Mouse (Mus musculus) mouse embryonic stem cell (cell line): ENCODE measurements around the gene Sct.

Experiments
- in situ Hi-C, 2 experiments: fragments of 300-500 bp; cut with MboI; formaldehyde crosslinking; loops; 1 replicate in 1 of 2; 3 replicates in 1 of 2; pipeline ENCODE4 v1.14.3; 2019 to 2020; ENCODE audit warnings: low sequenced_read_pairs in 2 of 2, low pct_unique_long_range_greater_than_20kb in 1 of 2, mixed read lengths in 1 of 2; ENCODE audit not compliant: unreplicated experiment in 1 of 2

Sct gene

DNA sequence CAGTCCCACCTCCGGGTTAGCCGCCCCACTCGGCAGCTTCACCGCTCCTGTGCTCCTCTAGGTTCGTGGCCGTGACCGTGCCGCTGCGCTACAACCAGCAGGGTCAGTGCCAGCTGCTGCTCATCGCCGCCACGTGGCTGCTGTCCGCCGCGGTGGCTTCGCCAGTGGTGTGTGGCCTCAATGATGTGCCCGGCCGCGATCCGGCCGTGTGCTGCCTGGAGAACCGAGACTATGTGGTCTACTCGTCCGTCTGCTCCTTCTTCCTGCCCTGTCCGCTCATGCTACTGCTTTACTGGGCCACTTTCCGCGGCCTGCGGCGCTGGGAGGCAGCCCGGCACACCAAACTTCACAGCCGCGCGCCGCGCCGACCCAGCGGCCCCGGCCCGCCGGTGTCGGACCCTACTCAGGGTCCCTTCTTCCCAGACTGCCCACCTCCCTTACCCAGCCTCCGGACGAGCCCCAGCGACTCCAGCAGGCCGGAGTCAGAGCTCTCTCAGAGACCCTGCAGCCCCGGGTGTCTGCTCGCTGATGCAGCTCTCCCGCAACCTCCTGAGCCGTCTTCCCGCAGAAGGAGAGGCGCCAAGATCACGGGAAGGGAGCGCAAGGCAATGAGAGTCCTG, 15.0 kb upstream of the Sct start:
- in situ Hi-C loops = no loop called here

DNA sequence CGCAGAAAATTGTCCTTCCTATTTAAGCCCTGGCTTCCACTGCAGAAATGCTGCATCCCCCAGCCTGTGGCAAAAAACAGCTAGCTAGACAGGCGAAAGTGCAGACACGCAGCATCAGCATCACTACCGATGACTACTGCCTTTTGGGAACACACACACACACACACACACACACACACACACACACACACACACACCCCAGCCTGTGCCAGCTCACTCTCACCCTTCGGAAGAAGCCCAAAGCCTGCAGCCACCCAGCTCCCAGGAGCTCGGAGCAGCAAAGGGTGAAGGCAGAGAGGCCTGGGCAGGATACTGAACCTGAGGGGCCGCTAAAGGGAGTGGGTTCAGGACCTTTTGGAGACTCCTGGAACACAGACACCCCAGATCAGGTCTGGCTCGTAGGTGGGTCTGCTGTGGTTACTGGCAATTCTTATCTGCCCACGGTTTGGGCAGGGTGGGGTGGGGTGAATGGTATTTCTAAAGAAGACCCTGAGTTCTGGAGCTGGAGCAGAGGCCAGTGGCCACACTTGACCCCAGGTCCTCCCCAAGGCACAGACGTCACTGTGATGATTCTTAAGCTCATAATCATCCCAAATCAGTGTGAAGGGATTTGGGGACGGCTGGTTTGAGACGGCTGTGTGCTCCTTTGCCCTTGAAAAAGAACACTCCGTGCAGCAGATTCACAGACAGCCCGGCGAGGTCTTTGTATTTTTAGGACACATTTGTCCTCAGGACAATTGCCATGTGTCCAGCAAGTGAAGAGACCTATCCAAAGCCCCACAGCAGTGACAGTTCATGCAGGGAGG, 13.9 kb upstream of the Sct start:
- in situ Hi-C loops = no loop called here

DNA sequence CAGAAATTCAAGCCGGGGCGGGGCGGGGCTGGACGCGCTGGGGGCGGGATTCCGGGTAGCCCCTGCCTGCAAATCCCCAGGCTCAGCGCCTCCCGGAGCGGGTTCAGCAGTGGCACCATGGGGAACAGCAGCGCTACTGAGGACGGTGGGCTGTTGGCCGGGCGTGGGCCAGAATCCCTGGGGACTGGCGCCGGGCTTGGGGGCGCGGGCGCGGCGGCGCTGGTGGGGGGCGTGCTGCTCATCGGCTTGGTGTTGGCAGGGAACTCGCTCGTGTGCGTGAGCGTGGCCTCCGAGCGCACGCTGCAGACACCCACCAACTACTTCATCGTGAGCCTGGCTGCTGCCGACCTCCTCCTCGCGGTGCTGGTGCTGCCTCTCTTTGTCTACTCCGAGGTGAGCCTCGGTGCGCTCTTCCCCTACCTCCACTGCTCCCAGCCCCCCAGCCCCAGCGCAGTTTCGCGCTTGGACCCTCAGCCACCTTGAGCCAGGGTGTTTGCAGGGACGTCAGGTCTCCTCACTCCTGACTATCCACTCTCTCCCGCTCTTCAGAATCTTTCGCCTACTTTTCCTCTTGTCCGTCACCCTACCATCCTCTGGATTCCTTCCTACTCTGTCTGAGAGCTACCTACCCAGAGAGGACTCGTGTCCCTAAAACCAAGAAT, 13.1 kb upstream of the Sct start, which contains the start of gene Drd4:
TSS of gene Drd4 (plus strand) at position 86 of the 662 bp plus-strand sequence.
- in situ Hi-C loops = no loop called here

DNA sequence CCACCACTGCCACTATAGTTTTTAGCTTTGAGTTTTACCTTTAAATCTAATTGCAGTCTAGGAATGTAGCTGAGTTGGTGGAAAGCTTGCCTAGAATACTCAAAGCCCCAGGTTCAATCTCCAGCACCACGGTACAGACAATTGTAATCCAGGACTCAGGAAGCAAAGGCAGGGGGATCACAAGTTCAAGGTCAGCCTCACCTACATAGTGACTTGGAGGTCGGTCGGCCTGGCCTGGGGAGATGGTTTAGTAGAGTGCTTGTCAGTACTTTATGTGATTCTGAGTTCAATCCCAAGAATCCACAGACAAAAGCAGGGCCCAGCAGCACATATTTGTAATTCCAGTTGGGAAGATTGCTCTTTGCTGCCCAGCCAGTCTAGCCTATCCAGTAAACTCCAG, 9.1 kb upstream of the Sct start:
- in situ Hi-C loops = no loop called here

DNA sequence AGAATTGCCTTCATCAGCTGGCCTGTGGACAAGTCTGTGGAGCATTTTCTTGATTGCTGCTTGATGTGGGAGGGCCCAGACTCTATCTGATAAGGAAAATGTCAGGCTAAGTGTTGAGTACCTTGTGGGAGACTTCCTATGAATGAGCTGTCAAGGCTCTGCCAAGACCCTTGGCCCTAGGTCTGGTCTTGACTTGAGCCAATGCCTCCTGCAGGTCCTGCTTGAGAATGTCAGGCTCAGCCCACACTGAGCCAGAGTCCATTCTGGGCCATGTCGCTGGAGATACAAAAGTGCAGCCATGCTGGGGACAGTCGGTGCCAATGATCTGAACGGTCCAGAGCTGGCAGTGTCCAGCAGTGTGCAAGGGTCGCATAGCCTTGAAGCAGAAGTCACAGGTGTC, 3.8 kb upstream of the Sct start:
- in situ Hi-C loops = no loop called here

DNA sequence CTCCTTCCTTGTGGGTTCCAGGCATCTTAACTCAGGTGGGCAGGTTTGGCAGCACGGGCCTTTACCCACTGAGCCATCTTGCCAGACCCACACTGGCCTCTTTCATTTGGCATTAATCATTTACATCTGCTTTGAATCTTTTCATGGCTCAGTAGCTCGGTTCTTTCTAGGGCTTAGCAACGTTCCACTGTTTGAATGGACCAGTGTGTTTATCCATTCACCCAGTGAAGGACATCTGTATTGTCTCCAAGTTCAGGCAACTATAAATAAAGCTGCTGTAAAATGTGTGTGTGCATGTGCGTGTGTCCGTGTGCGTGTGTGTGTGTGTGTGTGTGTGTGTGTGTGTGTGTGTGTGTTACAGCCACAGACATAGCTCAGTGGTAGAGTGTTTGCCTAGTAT, 2.5 kb upstream of the Sct start:
- in situ Hi-C loops = no loop called here

DNA sequence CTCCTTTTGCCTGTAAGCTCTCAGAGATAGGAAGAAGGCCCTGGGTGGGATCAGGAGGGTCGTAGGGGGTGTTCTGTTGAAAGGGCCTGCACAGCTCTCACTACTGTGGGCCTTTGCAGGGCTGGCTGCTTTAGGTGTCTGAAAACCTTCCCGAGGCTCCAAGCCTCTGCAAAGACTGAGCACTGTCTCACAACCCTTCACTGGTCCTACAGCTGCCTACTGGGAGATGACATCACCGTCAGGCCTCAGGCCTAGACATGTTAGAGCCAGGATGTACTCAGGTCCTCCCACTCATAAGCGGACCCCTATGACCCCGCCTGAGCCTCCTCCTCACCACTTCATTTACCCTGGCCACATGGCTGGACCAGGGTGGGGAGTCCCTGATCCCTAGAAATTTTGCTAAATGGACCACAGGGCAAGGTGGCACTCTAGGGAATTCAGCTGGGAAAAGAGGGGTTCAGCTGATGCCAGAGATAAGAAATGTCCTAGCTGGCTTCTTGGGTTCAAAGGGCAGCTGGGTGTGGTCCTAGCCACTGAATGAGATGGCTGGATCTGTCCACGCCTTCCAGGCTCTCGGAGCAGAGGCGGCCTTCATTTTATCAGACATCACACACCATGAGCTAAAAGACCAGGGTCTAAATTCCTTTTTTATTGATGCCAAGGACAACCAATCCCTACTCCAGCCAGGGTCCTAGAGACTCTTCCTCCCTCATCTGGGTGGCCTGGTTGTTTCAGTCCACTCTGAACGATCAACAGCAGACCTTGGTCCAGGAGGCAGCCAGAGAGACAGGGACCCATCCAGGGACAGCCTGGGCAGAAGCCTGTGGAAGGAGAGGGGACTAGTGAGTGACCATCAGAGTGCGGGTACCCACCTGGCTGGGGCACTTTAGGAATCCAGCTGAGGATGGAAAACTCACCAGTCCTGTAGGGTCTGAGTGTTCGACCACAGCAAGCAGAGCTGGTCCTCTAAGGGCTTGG, 943 bp downstream of the Sct start:
- in situ Hi-C loops = no loop called here

DNA sequence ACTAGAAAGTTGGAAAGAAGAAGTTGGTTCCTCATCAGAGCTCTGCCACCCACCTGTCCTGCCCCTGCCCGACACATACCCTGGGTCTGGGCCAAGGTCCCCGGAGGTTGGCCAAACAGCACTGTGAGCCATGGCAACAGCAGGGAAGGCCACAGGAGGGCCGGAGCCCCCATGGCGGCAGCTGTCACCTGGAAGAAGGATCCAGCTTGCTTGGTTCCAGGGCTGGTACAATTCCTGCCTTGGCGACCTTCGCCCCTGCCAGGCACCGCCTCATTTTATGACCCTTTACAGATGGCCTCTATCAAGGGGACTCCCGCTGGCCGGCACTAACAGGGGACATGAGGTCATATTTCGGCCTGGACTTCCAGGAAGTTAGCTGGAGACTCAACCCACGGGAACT, 2.4 kb downstream of the Sct start, which contains the start of gene Cdhr5:
TSS of gene Cdhr5 (minus strand) at position 241 of the 400 bp plus-strand sequence.
- in situ Hi-C loops = no loop called here

DNA sequence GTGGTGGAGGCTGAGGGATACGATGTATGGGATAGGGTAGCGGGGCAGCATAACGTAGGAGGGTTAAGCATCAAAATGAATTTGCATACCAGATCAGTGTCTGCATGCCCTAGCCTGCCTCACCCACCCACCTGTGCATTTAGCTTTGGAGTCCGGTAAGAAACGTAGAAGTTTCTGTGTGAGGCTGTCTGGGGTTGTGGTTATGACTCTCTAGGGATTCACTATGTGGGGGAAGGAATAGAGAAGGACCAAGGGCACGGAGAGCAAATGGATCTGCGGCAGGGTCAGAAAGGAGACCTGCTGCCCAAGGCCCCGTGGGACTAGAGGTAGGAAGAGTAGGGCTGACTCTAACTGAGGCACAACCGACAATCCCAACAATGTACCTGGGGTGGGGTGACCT, 3.6 kb downstream of the Sct start:
- in situ Hi-C loops = no loop called here

DNA sequence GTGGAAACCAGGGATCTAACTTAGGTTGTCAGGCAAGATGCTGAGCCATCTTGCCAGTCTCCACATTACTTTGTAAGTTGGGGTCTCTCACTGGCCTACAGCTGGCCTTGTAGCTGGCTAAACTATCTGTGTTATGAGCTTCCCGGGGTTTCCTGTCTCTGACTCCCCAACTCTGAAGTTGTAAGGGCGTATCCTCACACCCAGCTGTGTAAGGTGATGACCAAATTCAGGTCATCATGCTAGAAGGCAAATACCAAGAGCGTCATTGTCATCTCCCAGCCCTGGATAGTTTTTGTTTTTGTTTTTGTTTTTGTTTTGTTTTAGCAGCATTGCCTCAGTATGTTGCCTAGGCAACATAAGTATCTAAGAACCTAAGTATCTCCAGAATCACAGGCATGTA, 8.3 kb downstream of the Sct start:
- in situ Hi-C loops = no loop called here

DNA sequence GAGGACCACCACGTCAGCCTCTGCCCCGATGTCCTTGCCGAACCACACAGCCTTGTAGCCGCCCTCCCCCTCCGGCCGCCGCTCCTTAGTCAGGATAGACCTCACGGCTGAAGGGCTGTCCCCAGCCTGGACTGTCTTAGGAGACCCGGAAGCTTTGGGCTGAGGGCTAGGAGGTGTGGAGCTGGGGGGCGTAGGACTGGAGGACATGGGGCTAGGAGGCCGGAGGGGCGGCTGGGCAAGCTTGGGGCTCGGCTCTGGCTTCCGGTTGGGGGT, 9.7 kb downstream of the Sct start:
- in situ Hi-C loops = no loop called here

DNA sequence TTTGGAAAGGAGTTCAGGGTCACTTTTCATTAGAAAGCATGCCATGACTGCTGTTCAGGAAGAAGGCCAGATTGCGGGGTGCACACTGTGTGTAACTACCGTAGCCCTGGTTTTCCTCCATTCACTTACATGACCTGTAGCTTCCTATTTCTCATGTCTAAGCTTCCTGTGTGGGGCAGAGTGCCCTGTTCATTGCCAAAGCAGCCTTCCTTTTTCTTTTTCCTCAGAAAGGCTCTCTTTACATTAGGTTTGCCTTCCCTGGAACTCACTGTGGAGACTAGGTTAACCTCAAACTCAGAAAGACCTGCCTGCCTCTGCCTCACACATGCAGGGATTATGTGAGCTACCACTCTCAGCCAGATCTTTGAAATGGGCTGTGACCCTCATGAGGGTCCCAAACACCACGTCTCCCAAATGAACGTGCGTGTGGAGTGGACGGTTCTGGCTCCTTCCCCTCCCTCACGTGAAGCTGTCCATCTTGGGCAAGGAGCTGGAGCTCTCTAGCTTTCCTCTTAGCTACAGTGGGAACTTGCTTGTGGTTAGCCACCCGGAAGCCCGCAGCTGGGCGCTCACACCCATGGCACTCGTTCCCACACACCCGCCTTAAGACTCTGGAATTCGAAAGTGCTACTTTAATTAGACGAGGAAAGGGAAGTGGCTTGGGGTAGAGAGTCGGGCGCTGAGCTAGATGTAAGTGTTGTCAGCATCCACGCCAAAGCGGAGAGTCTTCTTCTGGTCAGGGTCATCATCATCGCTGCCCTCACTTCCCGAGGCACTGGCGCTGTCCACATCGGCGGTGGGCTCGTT, 10.3 kb downstream of the Sct start:
- in situ Hi-C loops = no loop called here

DNA sequence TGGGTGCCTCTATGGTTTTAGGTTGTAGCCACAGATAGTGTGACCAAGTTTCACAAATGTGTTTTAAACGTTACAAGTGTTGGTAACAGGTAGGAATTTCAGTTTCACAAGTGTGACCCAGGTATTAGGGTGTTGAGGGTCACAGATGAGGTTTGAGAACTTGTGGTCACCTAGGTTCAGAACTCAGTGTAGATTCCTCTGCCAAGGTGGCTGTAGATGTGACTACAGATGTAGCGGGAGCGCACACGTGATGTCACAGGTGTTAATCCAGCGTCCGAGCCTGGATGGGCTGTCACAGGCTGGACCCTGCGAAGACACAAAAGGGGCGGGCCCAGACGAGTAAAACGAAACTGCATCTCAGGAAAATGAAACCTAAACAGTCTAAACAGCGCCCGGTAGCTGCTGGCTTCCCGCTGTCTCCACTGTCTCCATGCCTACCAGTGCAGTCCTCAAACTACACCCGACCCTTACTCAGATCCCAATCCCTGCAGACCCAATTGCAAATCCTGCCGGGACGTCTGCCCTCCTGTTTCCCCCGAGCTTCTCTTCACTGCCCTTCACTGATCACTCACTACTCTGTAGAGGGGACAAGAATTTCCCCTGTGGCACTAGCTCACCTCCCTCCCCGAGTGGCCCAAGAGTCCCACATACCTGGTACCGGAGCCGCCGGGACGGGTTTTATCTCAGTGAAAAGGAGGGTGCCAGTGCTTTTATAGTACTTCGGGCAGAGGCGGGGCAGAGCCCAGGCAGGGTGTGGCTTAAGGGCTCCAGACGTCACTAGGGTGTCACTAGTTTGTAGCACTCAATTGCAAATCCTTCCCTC, 13.0 kb downstream of the Sct start, which contains the start of gene Irf7:
TSS of gene Irf7 (minus strand) at position 743 of the 823 bp plus-strand sequence.
- in situ Hi-C loops = no loop called here

DNA sequence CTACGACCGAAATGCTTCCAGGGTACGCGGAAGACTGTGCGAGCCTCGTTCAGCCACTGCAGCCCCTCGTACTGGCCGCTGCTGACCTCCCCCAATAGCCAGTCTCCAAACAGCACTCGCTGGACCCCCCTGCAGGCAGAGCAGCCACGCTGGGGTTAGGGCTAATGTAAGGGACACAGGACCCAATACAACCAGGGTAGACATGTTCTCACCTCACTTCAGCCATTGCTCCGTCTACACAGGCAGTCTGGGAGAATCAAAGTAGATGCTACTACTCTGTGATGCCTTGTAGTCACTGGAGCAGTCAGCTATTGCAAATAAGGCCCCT, 13.6 kb downstream of the Sct start:
- in situ Hi-C loops = no loop called here

DNA sequence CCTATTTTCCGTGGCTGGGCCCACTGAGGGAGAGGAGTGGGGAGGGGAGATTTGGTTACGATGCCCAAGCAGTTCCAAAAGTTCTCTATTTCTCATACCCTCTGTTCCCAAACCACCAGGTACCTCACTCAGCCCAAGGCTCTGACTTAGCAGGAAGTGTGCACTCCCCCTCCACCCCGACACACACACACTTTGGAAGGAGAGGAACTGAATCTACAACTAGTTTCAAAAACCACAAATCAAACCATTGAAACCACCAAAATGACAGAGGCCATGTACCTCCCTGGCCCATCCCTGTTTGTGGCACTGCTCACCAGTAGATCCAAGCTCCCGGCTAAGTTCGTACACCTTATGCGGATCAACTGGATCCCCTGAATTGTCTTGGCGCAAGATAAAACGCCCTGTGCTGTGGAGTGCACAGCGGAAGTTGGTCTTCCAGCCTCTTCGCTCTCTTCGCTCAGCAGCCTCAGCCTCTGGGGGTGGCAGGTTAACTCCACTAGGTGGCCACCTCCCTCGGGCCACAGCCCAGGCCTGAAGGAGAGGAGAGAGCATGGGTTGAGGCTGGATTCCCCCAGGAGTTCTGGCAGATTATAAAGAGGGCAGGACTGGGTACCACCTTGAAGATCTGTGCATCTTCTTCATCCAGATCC, 14.0 kb downstream of the Sct start:
- in situ Hi-C loops = no loop called here

DNA sequence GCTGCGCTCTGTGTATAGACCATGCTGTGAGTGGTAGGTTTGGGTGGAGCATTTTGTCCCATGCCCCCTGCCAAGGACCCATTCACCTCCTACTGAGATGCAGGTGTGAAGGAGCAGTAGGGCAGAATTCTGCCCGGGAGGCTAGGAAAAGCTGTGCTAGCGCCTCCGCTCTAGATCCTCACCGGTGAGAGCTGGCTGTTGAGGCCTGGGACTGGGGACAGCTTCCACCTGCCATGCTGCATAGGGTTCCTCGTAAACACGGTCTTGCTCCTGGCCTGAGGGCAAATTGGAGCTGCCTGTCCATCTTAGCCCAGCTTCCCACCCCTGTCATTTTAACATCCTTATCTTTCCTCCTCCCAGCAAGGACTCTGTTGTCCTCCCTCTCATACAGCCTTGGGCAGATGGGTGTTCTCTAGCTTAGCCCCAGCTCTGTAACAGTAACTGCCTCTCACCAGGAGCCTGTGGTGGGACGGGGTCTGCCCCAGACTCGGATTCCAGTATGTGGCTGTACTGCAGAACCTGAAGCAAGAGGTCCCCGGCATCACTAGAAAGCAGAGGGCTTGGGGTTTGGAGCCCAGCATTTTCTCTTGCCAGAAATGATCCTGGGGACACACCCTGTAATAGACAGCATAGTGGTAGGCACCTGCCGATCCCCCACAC, 14.8 kb downstream of the Sct start:
- in situ Hi-C loops = no loop called here
